Mouse (Mus musculus) erythroblast, adult 5-6 weeks (primary cell): ENCODE data around the gene Col25a1. TPM values are rescaled to one million over a fixed set of nuclear protein-coding genes. Genes with fewer than 3 reads are reported as not detected.

Experiments
- ATAC-seq: replicated peaks from 2 replicates; pipeline ENCODE4 v1.8.0; 2016; ENCODE audit warnings: moderate number of reproducible peaks, mild to moderate bottlenecking, moderate TSS enrichment, inconsistent platforms; ENCODE audit not compliant: poor library complexity, low FRiP score, severe bottlenecking
- total RNA-seq, 2 experiments: library from RNA; stranded (forward) in 1 of 2; stranded (reverse) in 1 of 2; fragments of 150-400 nt in 1 of 2; fragments of 200-764, 138-1000 nt in 1 of 2; gene quantifications; 2 replicates each; pipeline versions ENCODE4 v1.2.3 to v1.2.4; 2015 to 2017; ENCODE audit warnings: low replicate concordance in 2 of 2

Gene Col25a1
- total RNA-seq (2015; ENCODE audit: low replicate concordance), result not detected in 2 replicates
- total RNA-seq (2017; ENCODE audit: low replicate concordance), result 0.09 TPM in 1 of 2 replicates, not detected in the other

GRCm38 (mm10) chr3:130131201-130131600 is at the start of gene Col25a1:
Gene Col25a1 (plus strand): TSS chr3:130131501.
- no peak for ATAC-seq

- ATAC-seq, result no peak
These were observed 48.0 kb upstream of the Col25a1 start for GRCm38 (mm10) chr3:130083312-130083711.

GRCm38 (mm10) chr3:130086372-130087080 is 44.8 kb upstream of the Col25a1 start:
- no peak for ATAC-seq

- no peak for ATAC-seq
These were observed 43.8 kb upstream of the Col25a1 start for GRCm38 (mm10) chr3:130087466-130087865.

GRCm38 (mm10) chr3:130088654-130089053 is 42.6 kb upstream of the Col25a1 start:
- ATAC-seq, result no peak

- no peak for ATAC-seq
These were observed 40.8 kb upstream of the Col25a1 start for GRCm38 (mm10) chr3:130090460-130090859.

GRCm38 (mm10) chr3:130094125-130094704 is 37.1 kb upstream of the Col25a1 start:
- no peak for ATAC-seq

- ATAC-seq, result no peak
These were observed 36.0 kb upstream of the Col25a1 start for GRCm38 (mm10) chr3:130095160-130095781.

GRCm38 (mm10) chr3:130103486-130103885 is 27.8 kb upstream of the Col25a1 start:
- no peak for ATAC-seq

GRCm38 (mm10) chr3:130104471-130104870 is 26.8 kb upstream of the Col25a1 start:
- ATAC-seq, result no peak

GRCm38 (mm10) chr3:130116886-130117285 is 14.4 kb upstream of the Col25a1 start:
- no peak for ATAC-seq

GRCm38 (mm10) chr3:130127840-130128239 is 3.5 kb upstream of the Col25a1 start:
- ATAC-seq, result no peak

GRCm38 (mm10) chr3:130128564-130128963 is 2.7 kb upstream of the Col25a1 start:
- ATAC-seq, result no peak

GRCm38 (mm10) chr3:130129635-130130206 is 1.6 kb upstream of the Col25a1 start:
- ATAC-seq, result no peak

GRCm38 (mm10) chr3:130137204-130137603 is 5.9 kb downstream of the Col25a1 start:
- ATAC-seq, result no peak

GRCm38 (mm10) chr3:130137640-130138039 is 6.3 kb downstream of the Col25a1 start:
- no peak for ATAC-seq

- no peak for ATAC-seq
These were observed 14.6 kb downstream of the Col25a1 start for GRCm38 (mm10) chr3:130145874-130146273.

GRCm38 (mm10) chr3:130147827-130148226 is 16.5 kb downstream of the Col25a1 start:
- no peak for ATAC-seq

GRCm38 (mm10) chr3:130149180-130149579 is 17.9 kb downstream of the Col25a1 start:
- no peak for ATAC-seq

- ATAC-seq, result no peak
These were observed 21.8 kb downstream of the Col25a1 start for GRCm38 (mm10) chr3:130153117-130153516.

- no peak for ATAC-seq
These were observed 26.2 kb downstream of the Col25a1 start for GRCm38 (mm10) chr3:130157551-130157950.
